8 mouse cellular contexts compared by ENCODE assay signal in genomic region chr1:138848511-138849109, GRCm38 (mm10). TPM values are rescaled to one million over a fixed set of nuclear protein-coding genes. Genes with fewer than 3 reads are reported as not detected.
DNase-seq lines count a peak whose midpoint lies in the region; ATAC-seq and TF ChIP-seq lines count a peak whose summit lies in the region.

TSS of gene Lhx9 (minus strand) at chr1:138848577.

- H3K4me2 ChIP-seq in heart, embryonic 12.5 days: peak within 1 kb of the TSS; percentile 80

- H3K9me3 ChIP-seq in heart, embryonic 12.5 days (replicated peaks): no peaks in the 10 kb centered on the region

- no peak for TF ChIP-seq CTCF in kidney, adult 2 months (conservative IDR thresholded peaks at IDR 0.05; ENCODE audit: insufficient read depth, insufficient read length, low read depth, low read length)

- peak; percentile 19 for DNase-seq in kidney, adult 2 months
- no peak for DNase-seq in kidney, adult 11 months
- DNase-seq in ZHBTc4 (ENCODE audit: low read depth, low spot score): peak; percentile 65
- DNase-seq in layer of hippocampus, postnatal 25 days (ENCODE audit: extremely low spot score in 1 of 2, low spot score in 1 of 2): no peak
- peak; percentile 41 for DNase-seq in naive thymus-derived CD4-positive, alpha-beta T cell, adult 2 months (ENCODE audit: low read depth)
- DNase-seq in ovary, adult 18-20 months (ENCODE audit: low spot score): no peak
- no peak for DNase-seq in left cerebral cortex, postnatal 36 days (ENCODE audit: low spot score in 2 of 2)

- no peak within 1 kb of the TSS for H3K27ac ChIP-seq in kidney, adult 2 months (ENCODE audit: insufficient read depth, low read depth, low read length)
- no peak within 1 kb of the TSS for H3K27ac ChIP-seq in heart, embryonic 12.5 days (ENCODE audit: poor library complexity, severe bottlenecking)

- WGBS in kidney, adult 2 months: 2% methylated on average over 33 of the region's 33 CpGs
- WGBS in heart, embryonic 12.5 days: under 1% methylated on average over 33 of the region's 33 CpGs

- intact Hi-C loops in left cerebral cortex, postnatal 36 days (cut with DNase I): loop anchor here (10.0 kb wide), 2 partner anchors 234 to 1904 kb away; no protein-coding TSS in a partner anchor

- no peak for TF ChIP-seq POLR2A in kidney, adult 2 months (IDR thresholded peaks at IDR 0.05; ENCODE audit: low read depth, low read length)

- 0 out of 2 replicates have a peak within 1 kb of the TSS, but pooled peaks have one; percentile 11 for H3K9ac ChIP-seq in heart, embryonic 12.5 days

- H3K4me1 ChIP-seq in kidney, adult 2 months (ENCODE audit: control insufficient read depth, insufficient read depth, low read length): peaks cover 4% of the 10 kb centered on the region
- H3K4me1 ChIP-seq in heart, embryonic 12.5 days (replicated peaks): peaks cover 30% of the 10 kb centered on the region

- peaks cover 12% of the 10 kb centered on the region for H3K27me3 ChIP-seq in kidney, adult 2 months (replicated peaks; ENCODE audit: control insufficient read depth, insufficient read depth, low read length)
- H3K27me3 ChIP-seq in heart, embryonic 12.5 days (replicated peaks): peaks cover 69% of the 10 kb centered on the region

- no peaks in the 10 kb centered on the region; the same call in 1 of the 2 replicates for H3K36me3 ChIP-seq in kidney, adult 2 months (ENCODE audit: control insufficient read depth, insufficient read depth, low read length)
- peaks cover 6% of the 10 kb centered on the region; the same call in 1 of the 2 replicates for H3K36me3 ChIP-seq in heart, embryonic 12.5 days

- ATAC-seq in heart, embryonic 12.5 days (ENCODE audit: insufficient number of reproducible peaks, low FRiP score): peak; percentile 73

- no peak within 1 kb of the TSS for H3K4me3 ChIP-seq in kidney, adult 2 months (ENCODE audit: insufficient read depth, low read depth, low read length)
- peak within 1 kb of the TSS; percentile 45 for H3K4me3 ChIP-seq in heart, embryonic 12.5 days

RNA-seq across cellular contexts. Expression of gene Lhx9, which starts in this region (rescaled TPM):
- polyA plus RNA-seq in kidney, adult 2 months (2012; rRNA removed): not detected in 2 replicates
- 1.0 and 1.2 TPM in 2 replicates for polyA plus RNA-seq in heart, embryonic 12.5 days (2016; fragmentation: Nextera tagmentation; extraction: Ambion mirVana)
- 10 to 100 TPM; 11.1 to 14.9 TPM for total RNA-seq in layer of hippocampus, postnatal 25 days (2021)
- 1 to 10 TPM in 1 of 2 experiments, under 1 TPM in 1; 0.27 to 1.2 TPM for total RNA-seq in left cerebral cortex, postnatal 36 days (2021)

Comparison
In these comparisons a context has a peak if more than half of its experiments do, and no peak if none do; other contexts are left out.
1. RNA of gene Lhx9 (total RNA-seq): 11.1 to 14.9 TPM in layer of hippocampus, postnatal 25 days; 0.27 to 1.2 TPM in left cerebral cortex, postnatal 36 days; every median in the first group is over 4 times any median in the second.
2. Peak in DNase-seq in kidney, adult 2 months; RNA of the gene not detected or under 1 TPM.
3. DNase-seq: peak in ZHBTc4 (single experiment) and naive thymus-derived CD4-positive, alpha-beta T cell, adult 2 months (single experiment); none in kidney, adult 11 months (single experiment), layer of hippocampus, postnatal 25 days (0 of 2), ovary, adult 18-20 months (single experiment) and left cerebral cortex, postnatal 36 days (0 of 2).